Mouse (Mus musculus) CH12.LX (cell line): ENCODE data around the gene Msmb. TPM values are rescaled to one million over a fixed set of nuclear protein-coding genes. Genes with fewer than 3 reads are reported as not detected.

Experiments
- DNase-seq: peaks from one replicate; pipeline ENCODE4 v3.0.0-alpha.2; 2013; ENCODE audit errors: extremely low read depth
- H3K27ac ChIP-seq: 2 replicates; pipeline ENCODE4 v1.5.1; 2012; ENCODE audit warnings: low read depth, mild to moderate bottlenecking, control low read depth, moderate library complexity; ENCODE audit not compliant: insufficient read depth
- H3K27me3 ChIP-seq: replicated peaks from 2 replicates; pipeline ENCODE3; 2012; ENCODE audit warnings: inconsistent platforms
- H3K36me3 ChIP-seq, 2 experiments: replicated peaks in 1 of 2; 2 replicates each; pipeline versions ENCODE3 to v1.6.1; 2012; ENCODE audit warnings: inconsistent platforms in 1 of 2, low read length in 1 of 2, mild to moderate bottlenecking in 1 of 2, mixed read lengths in 1 of 2, moderate library complexity in 1 of 2; ENCODE audit not compliant: control insufficient read depth in 1 of 2, insufficient read depth in 1 of 2
- H3K4me1 ChIP-seq, 2 experiments: 2 replicates each; pipeline ENCODE4 v1.6.1; 2012; ENCODE audit warnings: inconsistent platforms in 1 of 2, moderate library complexity in 1 of 2; ENCODE audit not compliant: insufficient read depth in 2 of 2, control insufficient read depth in 1 of 2
- H3K4me2 ChIP-seq: 2 replicates; pipeline ENCODE4 v1.6.1; 2012; ENCODE audit warnings: low read depth, mild to moderate bottlenecking, control low read depth; ENCODE audit not compliant: poor library complexity, insufficient read depth, severe bottlenecking
- H3K4me3 ChIP-seq, 3 experiments: fragments of 150-350 bp in 1 of 3; sonication (generic) in 1 of 3; replicated peaks in 1 of 3; 2 replicates each; pipeline versions ENCODE3 to v1.5.1; 2011 to 2012; ENCODE audit warnings: low read depth in 2 of 3, low read length in 2 of 3, mild to moderate bottlenecking in 2 of 3, moderate library complexity in 2 of 3, control low read depth in 1 of 3, improper control_type of control experiment in 1 of 3, inconsistent platforms in 1 of 3, mixed read lengths in 1 of 3; ENCODE audit not compliant: poor library complexity in 1 of 3
- H3K79me2 ChIP-seq: replicated peaks from 2 replicates; pipeline ENCODE4 v1.6.1; 2012; ENCODE audit warnings: mild to moderate bottlenecking, moderate library complexity; ENCODE audit not compliant: control insufficient read depth, poor library complexity, insufficient read depth, severe bottlenecking; ENCODE audit errors: extremely low read depth
- H3K9ac ChIP-seq: 2 replicates; pipeline ENCODE4 v1.6.1; 2012; ENCODE audit warnings: low read depth, mild to moderate bottlenecking, control low read depth, moderate library complexity; ENCODE audit not compliant: insufficient read depth
- H3K9me3 ChIP-seq: replicated peaks from 2 replicates; pipeline ENCODE3; 2012; ENCODE audit warnings: low read length, inconsistent platforms, mixed read lengths
- CHD2 ChIP-seq: IDR thresholded peaks from 2 replicates; pipeline ENCODE4 v1.6.1; 2011; ENCODE audit warnings: low read length, improper control_type of control experiment
- CTCF ChIP-seq, 2 experiments: IDR thresholded peaks in 1 of 2; conservative IDR thresholded peaks in 1 of 2; 2 replicates each; pipeline ENCODE4 v1.5.1; 2011 to 2012; ENCODE audit warnings: low read depth in 2 of 2, low read length in 2 of 2, improper control_type of control experiment in 1 of 2, inconsistent platforms in 1 of 2, mild to moderate bottlenecking in 1 of 2, moderate library complexity in 1 of 2
- E2F4 ChIP-seq: IDR thresholded peaks from 2 replicates; pipeline ENCODE4 v1.6.1; 2011; ENCODE audit warnings: low read depth, low read length, improper control_type of control experiment; ENCODE audit not compliant: insufficient replicate concordance
- EP300 ChIP-seq: IDR thresholded peaks from 2 replicates; pipeline ENCODE4 v1.6.1; 2011; ENCODE audit warnings: low read length, improper control_type of control experiment
- HCFC1 ChIP-seq: IDR thresholded peaks from 2 replicates; pipeline ENCODE4 v1.6.1; 2012; ENCODE audit warnings: low read depth, mild to moderate bottlenecking, inconsistent platforms, low read length, improper control_type of control experiment
- JUN ChIP-seq: IDR thresholded peaks from 2 replicates; pipeline ENCODE4 v1.6.1; 2011; ENCODE audit warnings: low read depth, mild to moderate bottlenecking, low read length, improper control_type of control experiment, moderate library complexity; ENCODE audit not compliant: insufficient read depth
- JUND ChIP-seq: conservative IDR thresholded peaks from 2 replicates; pipeline ENCODE4 v1.6.1; 2011; ENCODE audit warnings: low read depth, low read length, improper control_type of control experiment
- MAFK ChIP-seq: IDR thresholded peaks from 2 replicates; pipeline ENCODE4 v1.6.1; 2011; ENCODE audit warnings: low read length, improper control_type of control experiment; ENCODE audit not compliant: insufficient replicate concordance
- MAX ChIP-seq: IDR thresholded peaks from 2 replicates; pipeline ENCODE4 v1.6.1; 2011; ENCODE audit warnings: low read length, improper control_type of control experiment
- MAZ ChIP-seq: IDR thresholded peaks from 2 replicates; pipeline ENCODE4 v1.6.1; 2012; ENCODE audit warnings: low read depth, mild to moderate bottlenecking, inconsistent platforms, low read length, improper control_type of control experiment, moderate library complexity
- MEF2A ChIP-seq: IDR thresholded peaks from 2 replicates; pipeline ENCODE4 v1.6.1; 2014; ENCODE audit warnings: low read depth, mild to moderate bottlenecking, inconsistent platforms, low read length, improper control_type of control experiment, borderline replicate concordance
- MXI1 ChIP-seq: IDR thresholded peaks from 2 replicates; pipeline ENCODE4 v1.6.1; 2011; ENCODE audit warnings: mild to moderate bottlenecking, low read depth, low read length, improper control_type of control experiment
- NELFE ChIP-seq: IDR thresholded peaks from 2 replicates; pipeline ENCODE4 v1.6.1; 2011; ENCODE audit warnings: low read depth, low read length, improper control_type of control experiment
- NRF1 ChIP-seq: IDR thresholded peaks from 2 replicates; pipeline ENCODE4 v1.6.1; 2014; ENCODE audit warnings: low read depth, mild to moderate bottlenecking, inconsistent platforms, low read length, improper control_type of control experiment, moderate library complexity
- PAX5 ChIP-seq: IDR thresholded peaks from 2 replicates; pipeline ENCODE4 v1.6.1; 2012; ENCODE audit warnings: low read length, inconsistent platforms, mixed read lengths
- RAD21 ChIP-seq: IDR thresholded peaks from 2 replicates; pipeline ENCODE4 v1.6.1; 2011; ENCODE audit warnings: low read depth, mild to moderate bottlenecking, low read length, improper control_type of control experiment, moderate library complexity
- SIN3A ChIP-seq: IDR thresholded peaks from 2 replicates; pipeline ENCODE4 v1.6.1; 2012; ENCODE audit warnings: low read length, improper control_type of control experiment, inconsistent platforms
- USF1 ChIP-seq: IDR thresholded peaks from 2 replicates; pipeline ENCODE4 v1.6.1; 2014; ENCODE audit warnings: low read depth, mild to moderate bottlenecking, inconsistent platforms, low read length, improper control_type of control experiment
- USF2 ChIP-seq: conservative IDR thresholded peaks from 2 replicates; pipeline ENCODE4 v1.6.1; 2011; ENCODE audit warnings: low read depth, low read length, improper control_type of control experiment
- dilution Hi-C: fragments of 300-500 bp; cut with MboI; formaldehyde crosslinking; loops from 2 replicates; pipeline ENCODE4 v1.14.3; 2020; ENCODE audit warnings: low sequenced_read_pairs; ENCODE audit not compliant: extremely low pct_unique_long_range_greater_than_20kb, extremely low pct_ligation_motif_present
- in situ Hi-C: fragments of 300-500 bp; cut with MboI; formaldehyde crosslinking; loops from 3 replicates; pipeline ENCODE4 v1.14.3; 2019; ENCODE audit warnings: low sequenced_read_pairs, low pct_ligation_motif_present, low pct_unique_long_range_greater_than_20kb, mixed read lengths
- polyA plus RNA-seq: library from polyadenylated mRNA; unstranded; fragments of >175 nt; gene quantifications from 2 replicates; pipeline ENCODE4 v1.2.1, GENCODE M21; 2012; ENCODE audit warnings: low read depth; ENCODE audit not compliant: insufficient read length
- total RNA-seq, 2 experiments: library from RNA; depleted of rRNA; stranded (reverse); fragments of 300-350 nt in 1 of 2; fragments of >200 nt in 1 of 2; gene quantifications; 2 replicates each; pipeline ENCODE4 v1.2.3; 2012 to 2014

Gene Msmb
- total and polyA plus RNA-seq, 3 experiments, result not detected

GRCm38 (mm10) chr14:32153156-32153555 is 11.3 kb downstream of the Msmb start:
- H3K79me2 ChIP-seq, result no peaks in the 10 kb centered on the region
- peaks cover 5% of the 10 kb centered on the region for H3K9me3 ChIP-seq
- H3K36me3 ChIP-seq, result peaks cover 0 to 8% of the 10 kb centered on the region in 2 experiments
- in situ Hi-C loops (loop anchor here (5.0 kb wide), 1 partner anchor 34 kb away; no protein-coding TSS in a partner anchor), dilution Hi-C loops (no loop called here)
- no peaks in the 10 kb centered on the region for H3K4me1 ChIP-seq
- H3K27ac ChIP-seq, result no peak overlapping the region
- no peak overlapping the region for H3K9ac ChIP-seq
- H3K4me2 ChIP-seq, result no peak overlapping the region
- DNase-seq, result no peak
- TF ChIP-seq MEF2A, result no peak
- no peak for TF ChIP-seq SIN3A
- TF ChIP-seq MAFK, result no peak
- no peak for TF ChIP-seq MAX
- TF ChIP-seq RAD21, result no peak
- no peak for TF ChIP-seq JUN
- TF ChIP-seq, all 38 proteins: peak for 0
- Histone ChIP-seq H3K27me3 (no peaks in the 10 kb centered on the region), H3K4me3 (no peak overlapping the region)

DNA sequence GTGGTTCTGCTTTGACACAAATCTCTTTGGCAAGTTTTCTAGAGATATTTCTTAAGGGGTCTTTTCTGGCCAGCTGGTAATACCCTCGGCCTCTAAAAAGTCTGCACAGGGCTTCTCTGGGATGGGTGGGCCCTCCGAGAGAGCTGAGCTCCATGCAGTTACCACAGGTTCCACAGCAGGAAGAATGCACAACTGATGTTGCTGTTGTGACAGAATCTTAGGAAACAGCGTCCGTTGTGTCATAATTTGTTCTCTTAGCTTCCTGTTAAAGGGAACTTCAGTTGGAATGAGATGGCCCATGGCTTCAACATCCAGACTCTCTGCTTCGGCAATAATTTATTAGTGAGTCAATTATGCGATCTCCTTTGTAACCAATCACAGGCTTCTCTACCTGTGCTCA is 12.9 kb downstream of the Msmb start:
- Histone ChIP-seq H3K9me3 (peaks cover 7% of the 10 kb centered on the region), H3K27ac (no peak overlapping the region), H3K4me1 (no peaks in the 10 kb centered on the region), H3K79me2 (no peaks in the 10 kb centered on the region), H3K9ac (no peak overlapping the region), H3K36me3 (peaks cover 0 to 8% of the 10 kb centered on the region in 2 experiments), H3K27me3 (no peaks in the 10 kb centered on the region), H3K4me3 (no peak overlapping the region), H3K4me2 (no peak overlapping the region)
- dilution Hi-C loops, result no loop called here
- in situ Hi-C loops, result loop anchor here (5.0 kb wide), 1 partner anchor 33 kb away; no protein-coding TSS in a partner anchor
- DNase-seq, result no peak
- TF ChIP-seq USF1 (no peak), CTCF (conservative IDR thresholded peaks at IDR 0.05 in 1 of 2, IDR thresholded peaks at IDR 0.05 in 1 of 2; ENCODE audit: low read depth in 2 of 2, low read length in 2 of 2) (no peak), NELFE (no peak), JUN (no peak), EP300 (no peak), USF2 (no peak), MEF2A (no peak), JUND (no peak), E2F4 (no peak), MAZ (no peak), CHD2 (no peak), HCFC1 (no peak), NRF1 (no peak), PAX5 (no peak), MXI1 (no peak)
